Mouse (Mus musculus): ENCODE data around the gene Krt24.

The Krt24 gene

GRCm38 (mm10) chr11:99284833-99285312 is at the start of gene Krt24:
Gene Krt24 (minus strand): TSS chr11:99285262.
- no peak for TF ChIP-seq GATA4 (IDR thresholded peaks at IDR 0.05; ENCODE audit: insufficient replicate concordance, low read length)

DNA sequence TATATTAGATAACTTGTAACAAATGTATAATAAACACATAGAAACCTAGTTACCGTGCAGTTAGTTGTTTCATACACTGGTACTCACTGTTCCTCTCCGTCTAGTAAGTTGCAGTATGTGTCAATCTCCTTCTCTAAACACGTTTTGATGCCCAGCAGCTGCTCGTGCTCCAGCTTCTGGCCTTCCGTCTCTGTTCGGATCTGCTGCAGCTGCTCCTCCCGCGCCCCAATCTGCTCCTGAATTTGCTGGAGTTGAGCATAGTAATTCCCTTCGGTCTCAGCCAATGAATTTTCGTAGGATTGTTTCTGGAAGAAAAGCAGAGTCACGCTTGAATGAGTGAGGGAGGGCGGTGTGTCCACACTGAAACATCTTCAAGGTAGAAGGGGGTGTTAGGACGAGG is 48.4 kb upstream of the Krt24 start:
- TF ChIP-seq GATA4 (IDR thresholded peaks at IDR 0.05; ENCODE audit: insufficient replicate concordance, low read length): no peak

DNA sequence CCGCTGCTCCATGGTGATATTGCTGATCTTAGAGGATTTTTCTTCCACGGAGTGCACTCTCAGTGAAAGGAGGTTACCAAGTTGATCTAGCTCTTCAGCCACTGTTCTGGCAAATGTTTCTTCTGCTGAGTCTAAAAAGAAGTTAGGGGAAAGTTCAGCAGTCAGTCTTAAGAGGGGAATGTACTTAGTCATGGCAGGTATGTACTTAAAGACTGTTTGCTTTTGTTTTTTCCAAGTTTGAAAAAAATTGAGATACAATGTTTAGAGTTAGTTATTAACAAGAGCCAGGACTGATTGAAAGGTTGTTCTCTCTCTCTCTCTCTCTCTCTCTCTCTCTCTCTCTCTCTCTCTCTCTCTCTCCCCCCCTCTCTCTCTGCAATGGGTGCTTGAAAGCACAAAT is 44.6 kb upstream of the Krt24 start:
- no peak for TF ChIP-seq GATA4 (IDR thresholded peaks at IDR 0.05; ENCODE audit: insufficient replicate concordance, low read length)

DNA sequence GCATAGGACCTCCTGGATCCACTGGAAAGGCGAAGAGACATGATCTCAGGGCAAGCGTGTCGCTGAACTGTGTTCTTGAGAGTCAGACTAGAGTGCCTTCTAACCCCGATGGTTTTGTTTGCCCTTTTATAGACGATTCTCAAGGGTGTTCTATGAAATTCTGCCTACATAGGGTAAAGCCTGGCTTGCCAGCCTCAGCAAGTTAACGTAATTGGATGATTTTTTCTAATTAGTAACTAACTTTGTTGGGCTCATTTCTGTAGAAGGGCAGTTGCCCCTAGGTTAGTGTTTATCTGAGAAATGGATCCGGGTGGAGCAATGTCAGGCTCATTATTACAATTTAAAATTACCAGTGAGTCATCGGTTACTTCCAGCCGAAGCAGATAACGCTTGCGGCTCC is 37.8 kb upstream of the Krt24 start, which contains the start of gene Krt25:
TSS of gene Krt25 (minus strand) at position 101 of the 400 bp plus-strand sequence.
- TF ChIP-seq GATA4 (IDR thresholded peaks at IDR 0.05; ENCODE audit: insufficient replicate concordance, low read length): no peak

- TF ChIP-seq GATA4 (IDR thresholded peaks at IDR 0.05; ENCODE audit: insufficient replicate concordance, low read length): no peak
These were observed 36.0 kb upstream of the Krt24 start for GRCm38 (mm10) chr11:99321094-99321493.

DNA sequence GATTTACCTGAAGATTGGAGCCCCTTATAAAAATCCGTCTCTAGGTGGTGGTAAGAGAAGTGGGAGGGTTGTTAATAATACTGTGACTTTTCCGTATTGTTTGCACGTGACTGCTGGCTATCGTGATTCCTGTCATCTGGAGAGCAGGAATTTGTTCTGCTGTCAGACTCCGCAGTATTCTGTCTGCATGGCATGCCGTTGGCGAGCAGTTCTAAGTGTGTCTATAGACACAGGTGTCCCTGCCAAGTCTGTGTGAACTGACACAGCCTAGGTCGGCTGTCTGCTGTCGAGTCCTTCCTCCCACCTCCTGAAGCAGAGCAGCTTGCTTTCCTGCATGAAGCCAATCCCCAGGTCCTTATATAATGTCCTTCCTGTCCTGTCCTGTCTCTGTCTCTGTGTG is 34.1 kb upstream of the Krt24 start:
- TF ChIP-seq GATA4 (IDR thresholded peaks at IDR 0.05; ENCODE audit: insufficient replicate concordance, low read length): no peak

DNA sequence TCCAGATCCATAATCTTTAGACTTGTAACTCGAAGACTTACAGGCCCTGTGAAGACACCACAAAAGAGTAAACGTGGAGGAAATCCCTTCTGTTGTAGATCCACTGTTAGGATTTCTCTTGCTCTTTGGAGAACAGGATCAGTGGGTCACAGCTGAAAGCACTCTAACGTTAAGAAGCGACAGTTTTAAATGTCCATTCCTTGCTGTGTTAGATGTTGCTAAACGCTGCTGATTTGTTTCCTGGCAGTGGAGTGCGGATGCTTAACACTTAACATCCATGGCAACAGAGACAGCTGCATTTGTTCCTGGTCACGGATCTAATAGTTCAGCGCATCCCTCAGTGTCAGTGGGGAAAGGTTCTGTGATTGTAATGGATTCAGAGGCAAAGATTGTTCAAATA is 31.5 kb upstream of the Krt24 start:
- TF ChIP-seq GATA4 (IDR thresholded peaks at IDR 0.05; ENCODE audit: insufficient replicate concordance, low read length): no peak

GRCm38 (mm10) chr11:99314594-99314993 is 29.5 kb upstream of the Krt24 start:
- TF ChIP-seq GATA4 (IDR thresholded peaks at IDR 0.05; ENCODE audit: insufficient replicate concordance, low read length): no peak

DNA sequence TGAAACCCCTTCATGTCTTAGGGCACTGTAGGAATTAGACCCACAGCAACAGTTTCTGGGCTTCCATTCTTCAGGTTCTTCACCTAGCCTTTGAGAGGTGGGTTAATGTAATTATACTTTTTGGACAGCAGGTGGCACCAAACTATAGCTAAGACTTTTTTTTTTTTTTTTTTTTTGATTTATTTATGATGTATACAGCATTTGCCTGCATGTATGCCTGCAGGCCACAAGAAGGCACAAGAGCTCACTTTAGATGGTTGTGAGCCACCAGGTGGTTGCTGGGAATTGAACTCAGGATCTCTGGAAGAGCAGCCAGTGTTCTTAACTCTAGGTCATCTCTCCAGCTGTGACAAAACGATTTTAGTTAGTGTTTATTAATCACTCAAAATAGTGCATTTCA is 25.8 kb upstream of the Krt24 start:
- TF ChIP-seq GATA4 (IDR thresholded peaks at IDR 0.05; ENCODE audit: insufficient replicate concordance, low read length): no peak

- TF ChIP-seq GATA4 (IDR thresholded peaks at IDR 0.05; ENCODE audit: insufficient replicate concordance, low read length): no peak
These were observed 22.5 kb upstream of the Krt24 start for GRCm38 (mm10) chr11:99307579-99307978.

- TF ChIP-seq GATA4 (IDR thresholded peaks at IDR 0.05; ENCODE audit: insufficient replicate concordance, low read length): no peak
These were observed 10.0 kb upstream of the Krt24 start for GRCm38 (mm10) chr11:99295039-99295438.

DNA sequence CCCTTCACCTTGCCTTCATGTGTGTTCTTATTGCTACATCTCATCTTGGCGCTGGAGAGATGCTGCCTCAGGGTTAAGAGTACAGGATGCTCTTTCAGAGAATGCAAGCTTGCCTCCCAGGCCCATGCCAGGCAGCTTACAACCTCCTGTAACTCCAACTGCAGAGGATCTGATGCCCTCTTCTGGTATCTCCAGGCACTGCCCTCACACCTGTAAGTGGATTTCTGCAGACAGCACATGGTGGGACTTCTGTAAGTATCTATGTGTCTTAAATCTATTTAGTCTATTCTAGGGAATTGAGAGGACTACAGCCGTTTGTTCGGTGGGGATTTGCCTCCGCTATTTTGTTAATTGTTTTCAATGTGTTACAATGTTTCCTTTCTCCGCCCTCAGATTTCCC is 7.8 kb upstream of the Krt24 start:
- TF ChIP-seq GATA4 (IDR thresholded peaks at IDR 0.05; ENCODE audit: insufficient replicate concordance, low read length): no peak

DNA sequence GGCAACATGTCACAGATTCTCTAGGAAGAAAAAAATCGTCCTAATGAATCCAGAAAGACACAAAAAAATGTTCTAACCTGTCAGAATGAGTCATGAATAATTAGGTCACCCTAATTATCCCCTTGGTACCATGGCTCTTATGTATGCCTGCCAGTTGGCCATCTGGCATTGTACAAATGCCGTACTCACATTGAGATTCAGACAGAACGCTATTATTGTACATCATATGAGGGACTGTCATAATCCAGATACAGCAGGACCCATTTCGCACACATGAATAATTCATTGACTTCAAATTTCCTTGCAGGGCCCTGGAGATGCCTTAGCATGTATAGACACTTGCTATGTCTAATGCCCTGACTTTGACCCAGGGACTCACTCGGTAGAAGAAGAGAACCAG is 1.1 kb downstream of the Krt24 start:
- TF ChIP-seq GATA4 (IDR thresholded peaks at IDR 0.05; ENCODE audit: insufficient replicate concordance, low read length): no peak

GRCm38 (mm10) chr11:99283334-99283733 is 1.7 kb downstream of the Krt24 start:
- TF ChIP-seq GATA4 (IDR thresholded peaks at IDR 0.05; ENCODE audit: insufficient replicate concordance, low read length): no peak

DNA sequence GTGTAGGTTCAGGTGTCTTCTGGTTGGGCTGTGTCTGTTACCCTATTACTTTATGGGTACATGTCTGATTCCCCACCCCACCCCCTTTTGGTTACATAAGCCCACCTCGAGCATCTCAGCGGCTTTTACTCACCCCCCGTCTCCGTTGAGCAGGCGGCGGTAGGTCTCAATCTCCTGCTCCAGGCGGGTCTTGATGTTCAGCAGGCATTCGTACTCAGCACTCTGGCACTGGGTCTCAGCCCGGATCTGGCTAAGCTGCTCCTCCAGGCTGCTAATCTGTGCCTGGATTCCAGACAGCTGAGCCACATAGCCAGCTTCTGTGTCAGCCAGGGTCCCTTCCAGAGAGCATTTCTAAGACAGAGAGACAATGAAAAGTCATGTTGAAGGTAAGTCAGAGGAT is 3.9 kb downstream of the Krt24 start:
- no peak for TF ChIP-seq GATA4 (IDR thresholded peaks at IDR 0.05; ENCODE audit: insufficient replicate concordance, low read length)

GRCm38 (mm10) chr11:99279986-99280385 is 5.1 kb downstream of the Krt24 start:
- no peak for TF ChIP-seq GATA4 (IDR thresholded peaks at IDR 0.05; ENCODE audit: insufficient replicate concordance, low read length)

- no peak for TF ChIP-seq GATA4 (IDR thresholded peaks at IDR 0.05; ENCODE audit: insufficient replicate concordance, low read length)
These were observed 8.3 kb downstream of the Krt24 start for GRCm38 (mm10) chr11:99276786-99277185.

GRCm38 (mm10) chr11:99275624-99276023 is 9.4 kb downstream of the Krt24 start:
- no peak for TF ChIP-seq GATA4 (IDR thresholded peaks at IDR 0.05; ENCODE audit: insufficient replicate concordance, low read length)
